ENCODE assay signal across 10 mouse cellular contexts in the genomic region with DNA sequence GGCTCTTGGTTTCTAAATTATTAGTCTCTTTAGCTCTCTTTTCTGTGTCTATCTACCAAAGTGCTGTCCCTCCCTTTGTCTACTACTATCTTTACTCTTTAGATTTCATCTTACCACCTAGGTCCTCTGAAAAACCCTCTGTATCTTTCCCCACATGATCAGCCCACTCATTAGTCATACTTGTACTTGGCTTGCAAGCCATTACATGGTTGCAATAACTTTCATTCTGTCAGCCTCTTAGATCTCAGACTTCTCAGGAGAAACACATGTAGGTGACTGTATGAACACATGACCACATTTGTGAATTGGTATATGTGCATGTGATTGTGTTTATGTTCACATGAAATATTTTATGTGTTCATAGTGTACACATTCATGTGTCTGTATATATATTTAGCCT.
"Had no signal": no experiment of that assay in that cellular context is flagged by ENCODE, and none has a peak within 500 bp of the region (broad histone marks: within the 10 kb centered on the region; RNA-seq: fewer than 3 reads in every experiment).

No protein-coding gene starts in this region.

- DNase-seq: lung, adult 18-20 months; lung, embryonic 14.5 days; lung, postnatal 10 days; lung, postnatal 4 days; midbrain, embryonic 14.5 days; right cerebral cortex, postnatal 14 days; thymus, adult 2 months; thymus, postnatal 14 days; thymus, postnatal 36 days had no signal

- ATAC-seq: midbrain, embryonic 16.5 days had no signal
